Mouse (Mus musculus): ENCODE measurements around the gene Abtb1. TPM values are rescaled to one million over a fixed set of nuclear protein-coding genes. Genes with fewer than 3 reads are reported as not detected.

Gene Abtb1
- polyA plus RNA-seq, 1 experiment from 2014 or later = 17.4 TPM

- 90% methylated on average over 17 of the region's 17 CpGs for WGBS
- Histone ChIP-seq H3K4me1 (ENCODE audit: control insufficient read depth, insufficient read depth, low read length) (no peaks in the 10 kb centered on the region), H3K36me3 (ENCODE audit: control insufficient read depth, insufficient read depth, low read length) (no peaks in the 10 kb centered on the region), H3K27ac (ENCODE audit: low read depth, low read length) (no peak overlapping the region), H3K27me3 (ENCODE audit: control insufficient read depth, insufficient read depth, low read length) (no peaks in the 10 kb centered on the region), H3K9ac (ENCODE audit: low read length) (no peak overlapping the region), H3K9me3 (ENCODE audit: control insufficient read depth, low read length) (no peaks in the 10 kb centered on the region), H3K4me2 (no peak overlapping the region), H3K4me3 (ENCODE audit: low read depth, low read length) (no peak overlapping the region)
- DNase-seq (ENCODE audit: low spot score, missing footprints) = no peak
- ATAC-seq (ENCODE audit: low FRiP score) = no peak
Observed at GRCm38 (mm10) chr6:88804966-88805577, 36.7 kb downstream of the Abtb1 start.

- Histone ChIP-seq H3K9me3 (ENCODE audit: control insufficient read depth, low read length) (no peaks in the 10 kb centered on the region), H3K4me3 (ENCODE audit: low read depth, low read length) (no peak overlapping the region), H3K27me3 (ENCODE audit: control insufficient read depth, insufficient read depth, low read length) (no peaks in the 10 kb centered on the region), H3K27ac (ENCODE audit: low read depth, low read length) (no peak overlapping the region), H3K4me1 (ENCODE audit: control insufficient read depth, insufficient read depth, low read length) (no peaks in the 10 kb centered on the region), H3K36me3 (ENCODE audit: control insufficient read depth, insufficient read depth, low read length) (no peaks in the 10 kb centered on the region), H3K9ac (ENCODE audit: low read length) (no peak overlapping the region), H3K4me2 (no peak overlapping the region)
- ATAC-seq (ENCODE audit: low FRiP score) (no peak), DNase-seq (ENCODE audit: low spot score, missing footprints) (no peak)
- 80% methylated on average over 4 of the region's 4 CpGs for WGBS
Observed at GRCm38 (mm10) chr6:88803957-88804695, 37.7 kb downstream of the Abtb1 start.

GRCm38 (mm10) chr6:88803051-88803450, 38.7 kb downstream of the Abtb1 start:
- Histone ChIP-seq H3K27me3 (ENCODE audit: control insufficient read depth, insufficient read depth, low read length) (no peaks in the 10 kb centered on the region), H3K36me3 (ENCODE audit: control insufficient read depth, insufficient read depth, low read length) (no peaks in the 10 kb centered on the region), H3K9me3 (ENCODE audit: control insufficient read depth, low read length) (no peaks in the 10 kb centered on the region), H3K4me1 (ENCODE audit: control insufficient read depth, insufficient read depth, low read length) (no peaks in the 10 kb centered on the region), H3K27ac (ENCODE audit: low read depth, low read length) (no peak overlapping the region), H3K4me3 (ENCODE audit: low read depth, low read length) (no peak overlapping the region), H3K4me2 (no peak overlapping the region), H3K9ac (ENCODE audit: low read length) (no peak overlapping the region)
- WGBS = 86% methylated on average over 7 of the region's 7 CpGs
- DNase-seq (ENCODE audit: low spot score, missing footprints) (no peak), ATAC-seq (ENCODE audit: low FRiP score) (no peak)

- no peaks in the 10 kb centered on the region for H3K27me3 ChIP-seq (ENCODE audit: control insufficient read depth, insufficient read depth, low read length)
- H3K9ac ChIP-seq (ENCODE audit: low read length) = no peak overlapping the region
- no peak overlapping the region for H3K4me3 ChIP-seq (ENCODE audit: low read depth, low read length)
- DNase-seq (ENCODE audit: low spot score, missing footprints) (no peak), ATAC-seq (ENCODE audit: low FRiP score) (no peak)
- no peaks in the 10 kb centered on the region for H3K36me3 ChIP-seq (ENCODE audit: control insufficient read depth, insufficient read depth, low read length)
- 67% methylated on average over 3 of the region's 3 CpGs for WGBS
- H3K27ac ChIP-seq (ENCODE audit: low read depth, low read length) = no peak overlapping the region
- H3K4me1 ChIP-seq (ENCODE audit: control insufficient read depth, insufficient read depth, low read length) = no peaks in the 10 kb centered on the region
- H3K4me2 ChIP-seq = no peak overlapping the region
- no peaks in the 10 kb centered on the region for H3K9me3 ChIP-seq (ENCODE audit: control insufficient read depth, low read length)
Observed at GRCm38 (mm10) chr6:88800735-88801134, 41.0 kb downstream of the Abtb1 start.

GRCm38 (mm10) chr6:88800191-88800590, 41.6 kb downstream of the Abtb1 start:
- no peak for ATAC-seq (ENCODE audit: low FRiP score)
- Histone ChIP-seq H3K27ac (ENCODE audit: low read depth, low read length) (no peak overlapping the region), H3K4me1 (ENCODE audit: control insufficient read depth, insufficient read depth, low read length) (no peaks in the 10 kb centered on the region), H3K27me3 (ENCODE audit: control insufficient read depth, insufficient read depth, low read length) (no peaks in the 10 kb centered on the region), H3K9ac (ENCODE audit: low read length) (no peak overlapping the region), H3K4me2 (no peak overlapping the region), H3K9me3 (ENCODE audit: control insufficient read depth, low read length) (no peaks in the 10 kb centered on the region), H3K4me3 (ENCODE audit: low read depth, low read length) (no peak overlapping the region), H3K36me3 (ENCODE audit: control insufficient read depth, insufficient read depth, low read length) (no peaks in the 10 kb centered on the region)
- no peak for DNase-seq (ENCODE audit: low spot score, missing footprints)
- WGBS = 84% methylated on average over 7 of the region's 7 CpGs

GRCm38 (mm10) chr6:88794561-88794971, 47.2 kb downstream of the Abtb1 start:
- H3K36me3 ChIP-seq (ENCODE audit: control insufficient read depth, insufficient read depth, low read length) = no peaks in the 10 kb centered on the region
- 84% methylated on average over 14 of the region's 14 CpGs for WGBS
- H3K4me1 ChIP-seq (ENCODE audit: control insufficient read depth, insufficient read depth, low read length) = no peaks in the 10 kb centered on the region; the same call in 1 of the 2 replicates
- H3K4me2 ChIP-seq = no peak overlapping the region
- no peak overlapping the region for H3K4me3 ChIP-seq (ENCODE audit: low read depth, low read length)
- H3K9ac ChIP-seq (ENCODE audit: low read length) = no peak overlapping the region
- DNase-seq (ENCODE audit: low spot score, missing footprints) (no peak), ATAC-seq (ENCODE audit: low FRiP score) (no peak)
- H3K27ac ChIP-seq (ENCODE audit: low read depth, low read length) = no peak overlapping the region
- H3K9me3 ChIP-seq (ENCODE audit: control insufficient read depth, low read length) = no peaks in the 10 kb centered on the region
- no peaks in the 10 kb centered on the region for H3K27me3 ChIP-seq (ENCODE audit: control insufficient read depth, insufficient read depth, low read length)

- Histone ChIP-seq H3K27me3 (ENCODE audit: control insufficient read depth, insufficient read depth, low read length) (no peaks in the 10 kb centered on the region), H3K4me1 (ENCODE audit: control insufficient read depth, insufficient read depth, low read length) (no peaks in the 10 kb centered on the region; the same call in 1 of the 2 replicates), H3K9me3 (ENCODE audit: control insufficient read depth, low read length) (no peaks in the 10 kb centered on the region), H3K36me3 (ENCODE audit: control insufficient read depth, insufficient read depth, low read length) (no peaks in the 10 kb centered on the region), H3K9ac (ENCODE audit: low read length) (no peak overlapping the region), H3K4me3 (ENCODE audit: low read depth, low read length) (no peak overlapping the region), H3K27ac (ENCODE audit: low read depth, low read length) (no peak overlapping the region), H3K4me2 (no peak overlapping the region)
- ATAC-seq (ENCODE audit: low FRiP score) (no peak), DNase-seq (ENCODE audit: low spot score, missing footprints) (no peak)
- WGBS = 83% methylated on average over 13 of the region's 13 CpGs
Observed at GRCm38 (mm10) chr6:88793872-88794271, 47.9 kb downstream of the Abtb1 start.

- Histone ChIP-seq H3K4me3 (ENCODE audit: low read depth, low read length) (no peak overlapping the region), H3K9me3 (ENCODE audit: control insufficient read depth, low read length) (no peaks in the 10 kb centered on the region), H3K4me1 (ENCODE audit: control insufficient read depth, insufficient read depth, low read length) (no peaks in the 10 kb centered on the region; the same call in 1 of the 2 replicates), H3K4me2 (no peak overlapping the region), H3K36me3 (ENCODE audit: control insufficient read depth, insufficient read depth, low read length) (no peaks in the 10 kb centered on the region), H3K27ac (ENCODE audit: low read depth, low read length) (no peak overlapping the region), H3K9ac (ENCODE audit: low read length) (no peak overlapping the region), H3K27me3 (ENCODE audit: control insufficient read depth, insufficient read depth, low read length) (no peaks in the 10 kb centered on the region)
- peak; percentile 63; the same call in 1 of the 2 replicates for ATAC-seq (ENCODE audit: low FRiP score)
- 47% methylated on average over 2 of the region's 2 CpGs for WGBS
- no peak for DNase-seq (ENCODE audit: low spot score, missing footprints)
Observed at GRCm38 (mm10) chr6:88793243-88793642, 48.5 kb downstream of the Abtb1 start.

GRCm38 (mm10) chr6:88792147-88792691, 49.6 kb downstream of the Abtb1 start:
- 31% methylated on average over 7 of the region's 7 CpGs for WGBS
- Histone ChIP-seq H3K36me3 (ENCODE audit: control insufficient read depth, insufficient read depth, low read length) (no peaks in the 10 kb centered on the region), H3K9me3 (ENCODE audit: control insufficient read depth, low read length) (no peaks in the 10 kb centered on the region), H3K4me3 (ENCODE audit: low read depth, low read length) (no peak overlapping the region), H3K4me2 (no peak overlapping the region), H3K27ac (ENCODE audit: low read depth, low read length) (no peak overlapping the region), H3K27me3 (ENCODE audit: control insufficient read depth, insufficient read depth, low read length) (no peaks in the 10 kb centered on the region), H3K4me1 (ENCODE audit: control insufficient read depth, insufficient read depth, low read length) (no peaks in the 10 kb centered on the region; the same call in 1 of the 2 replicates), H3K9ac (ENCODE audit: low read length) (no peak overlapping the region)
- ATAC-seq (ENCODE audit: low FRiP score) = no peak
- DNase-seq (ENCODE audit: low spot score, missing footprints) = no peak
